Mouse (Mus musculus) forebrain, embryonic 14.5 days (tissue): ENCODE data around the gene Hist1h2bf. TPM values are rescaled to one million over a fixed set of nuclear protein-coding genes. Genes with fewer than 3 reads are reported as not detected.
A peak's percentile ranks its signal among the peaks of the same experiment; 100 is the strongest.
"Not testable (repeated sequence)": the region's sequence is repeated elsewhere in the genome, so short reads cannot be mapped to it uniquely, and the experiment has no call there.

ENCODE experiments used
- ATAC-seq: fragments of 200-750 bp; cut with Nextera tagmentation; 2 replicates; pipeline ENCODE4 v1.8.0; 2017; ENCODE audit warnings: mild to moderate bottlenecking, moderate library complexity
- DNase-seq: peaks from one replicate; pipeline ENCODE4 v3.0.0-alpha.2; 2015; ENCODE audit warnings: low spot score
- H3K27ac ChIP-seq: fragments of 300-500 bp; sonication (generic); 2 replicates; pipeline ENCODE4 v1.5.1; 2014; ENCODE audit warnings: low read depth, mild to moderate bottlenecking, control low read depth, low read length, moderate library complexity
- H3K27me3 ChIP-seq: fragments of 300-500 bp; sonication (generic); replicated peaks from 2 replicates; pipeline ENCODE4 v1.6.1; 2014; ENCODE audit warnings: low read length, control low read depth, mixed read lengths; ENCODE audit not compliant: control insufficient read depth, insufficient read depth
- H3K36me3 ChIP-seq: fragments of 300-500 bp; sonication (generic); 2 replicates; pipeline ENCODE4 v1.6.1; 2014; ENCODE audit warnings: low read length, control low read depth; ENCODE audit not compliant: control insufficient read depth, insufficient read depth
- H3K4me1 ChIP-seq: fragments of 300-500 bp; sonication (generic); 2 replicates; pipeline ENCODE4 v1.6.1; 2014; ENCODE audit warnings: antibody characterized with exemption, low read length, control low read depth; ENCODE audit not compliant: control insufficient read depth, insufficient read depth
- H3K4me2 ChIP-seq: fragments of 300-500 bp; sonication (generic); 2 replicates; pipeline ENCODE4 v1.6.1; 2014; ENCODE audit warnings: mild to moderate bottlenecking, control low read depth, low read length
- H3K4me3 ChIP-seq: fragments of 300-500 bp; sonication (generic); 2 replicates; pipeline ENCODE4 v1.5.1; 2014; ENCODE audit warnings: low read depth, low read length, control low read depth
- H3K9ac ChIP-seq: fragments of 300-500 bp; sonication (generic); 2 replicates; pipeline ENCODE4 v1.6.1; 2014; ENCODE audit warnings: mild to moderate bottlenecking, low read length, control low read depth, moderate library complexity
- H3K9me3 ChIP-seq: fragments of 300-500 bp; sonication (generic); replicated peaks from 2 replicates; pipeline ENCODE4 v1.6.1; 2016; ENCODE audit warnings: low read length, control low read depth, mixed read lengths; ENCODE audit not compliant: control insufficient read depth
- WGBS: fragments of 180-500 bp; shearing (Covaris S2); extraction: QIAGEN DNeasy Blood & Tissue Kit; methylation state at CpG from one replicate; pipeline ENCODE4 v1.1.7; 2014; 5-methylcytosine and 5-hydroxymethylcytosine counted together
- polyA plus RNA-seq: library from polyadenylated mRNA; unstranded; fragments of >200 nt; fragmentation: Nextera tagmentation; extraction: Ambion mirVana; gene quantifications from 2 replicates; pipeline ENCODE4 v1.2.1, GENCODE M21; 2014

Hist1h2bf gene
- polyA plus RNA-seq, 1 experiment from 2014 or later = 3.9 TPM

GRCm38 (mm10) chr13:23583387-23584068, 9.5 kb upstream of the Hist1h2bf start:
- peaks cover 28% of the 10 kb centered on the region for H3K4me1 ChIP-seq
- H3K4me2 ChIP-seq = peak overlapping the region; percentile 93
- H3K27me3 ChIP-seq = no peaks in the 10 kb centered on the region
- DNase-seq (peak; percentile 15), ATAC-seq (no peak)
- peak overlapping the region; percentile 96 for H3K27ac ChIP-seq
- H3K4me3 ChIP-seq = no peak overlapping the region
- H3K36me3 ChIP-seq = no peaks in the 10 kb centered on the region
- no peak overlapping the region for H3K9ac ChIP-seq
- H3K9me3 ChIP-seq = no peaks in the 10 kb centered on the region

- peak overlapping the region; percentile 93 for H3K4me2 ChIP-seq
- peak overlapping the region; percentile 74 for H3K9ac ChIP-seq
- H3K36me3 ChIP-seq = no peaks in the 10 kb centered on the region
- H3K27me3 ChIP-seq = no peaks in the 10 kb centered on the region
- WGBS = 5% methylated on average over 6 of the region's 6 CpGs
- H3K4me3 ChIP-seq = peak overlapping the region; percentile 45
- peak overlapping the region; percentile 96 for H3K27ac ChIP-seq
- peaks cover 28% of the 10 kb centered on the region for H3K4me1 ChIP-seq
- DNase-seq (peak; percentile 15), ATAC-seq (no peak)
- H3K9me3 ChIP-seq = no peaks in the 10 kb centered on the region
Measured at GRCm38 (mm10) chr13:23582219-23583056, 8.4 kb upstream of the Hist1h2bf start.

- Histone ChIP-seq H3K9me3 (no peaks in the 10 kb centered on the region), H3K36me3 (no peaks in the 10 kb centered on the region)
- under 1% methylated on average over 43 of the region's 43 CpGs for WGBS
Measured at GRCm38 (mm10) chr13:23581408-23582218, 7.6 kb upstream of the Hist1h2bf start, which contains the start of gene Hist1h4d. Hist1h4d (plus strand) TSS chr13:23581598.

GRCm38 (mm10) chr13:23577835-23578234, 3.8 kb upstream of the Hist1h2bf start:
- no peak overlapping the region for H3K27ac ChIP-seq
- ATAC-seq (no peak), DNase-seq (no peak)
- H3K4me1 ChIP-seq = peaks cover 30% of the 10 kb centered on the region
- no peak overlapping the region for H3K9ac ChIP-seq
- H3K4me2 ChIP-seq = no peak overlapping the region
- no peaks in the 10 kb centered on the region for H3K27me3 ChIP-seq
- H3K36me3 ChIP-seq = no peaks in the 10 kb centered on the region
- no peak overlapping the region for H3K4me3 ChIP-seq
- WGBS = 95% methylated on average over 1 of the region's 1 CpGs
- no peaks in the 10 kb centered on the region for H3K9me3 ChIP-seq

More at GRCm38 (mm10) chr13:23581408-23582218, 7.6 kb upstream of the Hist1h2bf start, which contains the start of gene Hist1h4d:
- Histone ChIP-seq H3K4me3 (peak within 1 kb of the TSS; percentile 45), H3K27me3 (no peaks in the 10 kb centered on the region), H3K4me1 (peaks cover 31% of the 10 kb centered on the region), H3K9ac (peak within 1 kb of the TSS; percentile 74), H3K27ac (peak within 1 kb of the TSS; percentile 96), H3K4me2 (peak within 1 kb of the TSS; percentile 93)
- ATAC-seq (peak; percentile 87), DNase-seq (peak; percentile 99)

- DNase-seq (no peak), ATAC-seq (no peak)
- H3K9ac ChIP-seq = peak overlapping the region; percentile 74
- peaks cover 30% of the 10 kb centered on the region for H3K4me1 ChIP-seq
- H3K4me2 ChIP-seq = peak overlapping the region; percentile 77
- H3K36me3 ChIP-seq = no peaks in the 10 kb centered on the region
- no peaks in the 10 kb centered on the region for H3K27me3 ChIP-seq
- H3K4me3 ChIP-seq = peak overlapping the region; percentile 37
- peak overlapping the region; percentile 78; the same call in 1 of the 2 replicates for H3K27ac ChIP-seq
- H3K9me3 ChIP-seq = no peaks in the 10 kb centered on the region
- 36% methylated on average over 6 of the region's 6 CpGs for WGBS
Measured at GRCm38 (mm10) chr13:23576906-23577639, 3.1 kb upstream of the Hist1h2bf start.

- ATAC-seq = no peak
- no peak for DNase-seq
- peak overlapping the region; percentile 74 for H3K9ac ChIP-seq
Measured at GRCm38 (mm10) chr13:23576351-23576881, 2.4 kb upstream of the Hist1h2bf start.

GRCm38 (mm10) chr13:23575864-23576313, 1.9 kb upstream of the Hist1h2bf start:
- H3K36me3 ChIP-seq, ATAC-seq, H3K27me3 ChIP-seq, H3K9me3 ChIP-seq, DNase-seq: not testable (repeated sequence)
- Histone ChIP-seq H3K27ac (peak overlapping the region; percentile 78), H3K4me1 (peaks cover 29% of the 10 kb centered on the region), H3K4me3 (peak overlapping the region; percentile 37), H3K4me2 (peak overlapping the region; percentile 77), H3K9ac (peak overlapping the region; percentile 74)
- 0% methylated on average over 8 of the region's 40 CpGs for WGBS

More at GRCm38 (mm10) chr13:23576351-23576881, 2.4 kb upstream of the Hist1h2bf start:
- Histone ChIP-seq H3K4me3 (peak overlapping the region; percentile 37), H3K36me3 (no peaks in the 10 kb centered on the region), H3K4me2 (peak overlapping the region; percentile 77), H3K27me3 (no peaks in the 10 kb centered on the region), H3K4me1 (peaks cover 31% of the 10 kb centered on the region), H3K9me3 (no peaks in the 10 kb centered on the region), H3K27ac (peak overlapping the region; percentile 78)
- WGBS = 2% methylated on average over 7 of the region's 7 CpGs
